Mouse (Mus musculus) bone marrow macrophage, adult 2 months (primary cell): Measurements from ENCODE around the gene Gm47791.

ENCODE experiments used
- CTCF ChIP-seq: IDR thresholded peaks from 2 replicates; pipeline ENCODE4 v1.5.1; 2012; ENCODE audit warnings: low read depth, mild to moderate bottlenecking, low read length, moderate library complexity
- POLR2A ChIP-seq: IDR thresholded peaks from 2 replicates; pipeline ENCODE4 v1.6.1; 2012; ENCODE audit warnings: mild to moderate bottlenecking, low read depth, low read length, borderline replicate concordance

DNA sequence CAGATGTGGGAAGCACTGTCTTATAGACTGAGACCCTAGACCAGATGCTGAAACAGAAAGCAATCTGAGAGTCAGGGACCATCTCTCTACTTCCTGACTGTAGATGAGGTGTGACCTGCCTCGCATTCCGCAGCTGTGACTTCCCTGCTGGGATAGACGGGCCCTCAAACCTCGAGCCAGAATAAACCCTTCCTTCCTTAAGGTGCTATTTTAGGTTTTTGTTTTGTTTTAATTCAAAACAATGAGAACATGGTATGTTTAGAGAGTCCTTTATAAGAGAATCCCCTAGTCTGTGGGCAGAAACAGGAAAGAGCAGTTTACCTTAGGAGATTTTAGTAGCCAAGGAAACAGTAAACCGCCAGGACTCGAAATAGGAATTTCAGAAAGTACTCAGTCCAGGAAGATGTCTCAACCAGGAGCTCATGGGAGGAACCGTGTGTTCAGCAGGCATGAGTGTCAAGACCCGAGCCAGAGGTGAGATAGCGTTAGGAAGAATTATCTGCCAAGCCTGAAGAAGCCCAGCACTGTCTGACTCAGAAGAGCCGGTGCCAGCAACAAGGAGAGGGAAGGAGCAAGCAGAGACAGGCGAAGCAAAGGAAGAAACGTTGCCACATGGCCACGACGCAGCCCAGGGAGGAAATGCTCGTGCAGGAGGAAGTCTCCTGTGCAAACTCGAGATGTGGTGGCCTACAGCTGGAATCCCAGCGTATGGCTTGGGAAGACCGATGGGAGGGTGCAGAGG is 24.8 kb upstream of the Gm47791 start:
- TF ChIP-seq POLR2A, result no peak
- no peak for TF ChIP-seq CTCF
